Mouse (Mus musculus): ENCODE results near the gene Gpc6.

Gpc6 gene

GRCm38 (mm10) chr14:117490469-117490868 is 565.4 kb downstream of the Gpc6 start:
- DNase-seq, result no peak

GRCm38 (mm10) chr14:117495118-117495517 is 570.0 kb downstream of the Gpc6 start:
- DNase-seq, result no peak

GRCm38 (mm10) chr14:117498785-117499184 is 573.7 kb downstream of the Gpc6 start:
- DNase-seq, result no peak

- DNase-seq, result no peak
These were observed 574.2 kb downstream of the Gpc6 start for GRCm38 (mm10) chr14:117499354-117499753.

- DNase-seq, result no peak
These were observed 589.7 kb downstream of the Gpc6 start for GRCm38 (mm10) chr14:117514829-117515228.

GRCm38 (mm10) chr14:117519574-117519973 is 594.5 kb downstream of the Gpc6 start:
- DNase-seq, result peak; percentile 3 to 8

GRCm38 (mm10) chr14:117520706-117521105 is 595.6 kb downstream of the Gpc6 start:
- DNase-seq, result no peak

GRCm38 (mm10) chr14:117525133-117525532 is 600.0 kb downstream of the Gpc6 start:
- DNase-seq, result no peak

- no peak for DNase-seq
These were observed 601.9 kb downstream of the Gpc6 start for GRCm38 (mm10) chr14:117527053-117527452.

GRCm38 (mm10) chr14:117529439-117529838 is 604.3 kb downstream of the Gpc6 start:
- DNase-seq, result no peak

- no peak for DNase-seq
These were observed 627.7 kb downstream of the Gpc6 start for GRCm38 (mm10) chr14:117552776-117553175.

- no peak for DNase-seq
These were observed 631.7 kb downstream of the Gpc6 start for GRCm38 (mm10) chr14:117556715-117557320.

GRCm38 (mm10) chr14:117562146-117562545 is 637.0 kb downstream of the Gpc6 start:
- DNase-seq, result no peak

GRCm38 (mm10) chr14:117569278-117569677 is 644.2 kb downstream of the Gpc6 start:
- DNase-seq, result no peak

GRCm38 (mm10) chr14:117572213-117572612 is 647.1 kb downstream of the Gpc6 start:
- peak; percentile 2 to 6 for DNase-seq

- DNase-seq, result no peak
These were observed 649.1 kb downstream of the Gpc6 start for GRCm38 (mm10) chr14:117574216-117574615.

GRCm38 (mm10) chr14:117581740-117582139 is 656.6 kb downstream of the Gpc6 start:
- DNase-seq, result no peak

GRCm38 (mm10) chr14:117599758-117600157 is 674.6 kb downstream of the Gpc6 start:
- no peak for DNase-seq

- DNase-seq, result no peak
These were observed 678.7 kb downstream of the Gpc6 start for GRCm38 (mm10) chr14:117603837-117604236.

- no peak for DNase-seq
These were observed 680.6 kb downstream of the Gpc6 start for GRCm38 (mm10) chr14:117605750-117606149.

- no peak for DNase-seq
These were observed 686.0 kb downstream of the Gpc6 start for GRCm38 (mm10) chr14:117611113-117611512.

GRCm38 (mm10) chr14:117625100-117625710 is 700.1 kb downstream of the Gpc6 start:
- no peak for DNase-seq

GRCm38 (mm10) chr14:117634238-117634940 is 709.3 kb downstream of the Gpc6 start:
- DNase-seq, result no peak

GRCm38 (mm10) chr14:117641853-117642252 is 716.7 kb downstream of the Gpc6 start:
- DNase-seq, result no peak

All from cerebellum, postnatal 14 days (tissue).